In the genomic region with DNA sequence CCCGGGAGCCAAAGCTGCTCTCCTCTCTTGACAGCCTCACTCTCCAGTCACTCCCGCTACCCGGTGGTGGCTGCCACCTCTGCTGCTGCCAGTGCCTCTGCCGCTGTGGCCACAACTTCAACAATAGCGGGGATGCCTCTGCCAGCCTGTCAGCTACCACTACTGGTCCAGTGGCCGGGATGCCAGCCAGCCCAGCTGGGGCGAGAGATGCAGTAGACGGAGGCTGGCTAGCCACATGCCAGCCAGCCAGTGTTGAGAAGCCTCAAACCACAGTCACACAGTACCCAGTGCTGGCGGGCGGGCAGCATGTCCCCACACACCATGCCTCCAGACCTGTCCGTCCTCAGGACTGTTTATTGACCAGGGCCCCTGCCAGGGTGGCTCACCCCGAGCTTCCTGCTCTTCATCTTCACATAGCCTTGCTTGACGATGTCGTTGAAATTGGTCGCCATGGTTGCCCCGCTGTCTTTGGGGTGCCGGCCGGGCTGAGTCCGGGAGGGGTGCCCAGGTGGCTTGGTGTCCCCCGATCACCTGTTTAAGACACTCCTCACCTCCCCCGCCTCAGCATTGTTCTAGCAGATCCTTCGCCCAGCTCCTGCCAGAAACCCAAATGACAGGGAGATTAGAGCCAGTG, we compare ENCODE assay signal across 8 mouse cellular contexts. TPM values are rescaled to one million over a fixed set of nuclear protein-coding genes. Genes with fewer than 3 reads are reported as not detected.
DNase-seq lines count a peak whose midpoint lies in the region; ATAC-seq and TF ChIP-seq lines count a peak whose summit lies in the region.

No protein-coding gene starts in this region.

- intact Hi-C loops in heart, postnatal 10 days (cut with DNase I) = no loop called here
- intact Hi-C loops in left cerebral cortex, adult 2 months (cut with DNase I) = loop anchor here (5.0 kb wide), 1 partner anchor 212 kb away; a partner anchor contains a TSS

- no peaks in the 10 kb centered on the region for H3K9me3 ChIP-seq in kidney, embryonic 15.5 days (replicated peaks)
- H3K9me3 ChIP-seq in megakaryocyte, embryonic 14.5 days = no peaks in the 10 kb centered on the region

- DNase-seq in kidney, adult 11 months = no peak
- DNase-seq in cerebellum, postnatal 36 days = peak; percentile 40 to 44
- DNase-seq in heart, postnatal 10 days = peak; percentile 39 to 58
- peak; percentile 58 to 67 for DNase-seq in left cerebral cortex, adult 2 months (ENCODE audit: extremely low spot score in 1 of 2, low spot score in 2 of 2)
- peak; percentile 74 for DNase-seq in right cerebral cortex, postnatal 4 days
- DNase-seq in thymus, postnatal 25 days = no peak

- peak overlapping the region; percentile 52 for H3K4me3 ChIP-seq in kidney, embryonic 15.5 days (replicated peaks)
- peak overlapping the region; percentile 53 for H3K4me3 ChIP-seq in left cerebral cortex, adult 2 months
- peak overlapping the region; percentile 76 for H3K4me3 ChIP-seq in megakaryocyte, embryonic 14.5 days (replicated peaks)

- H3K9ac ChIP-seq in kidney, embryonic 15.5 days = peak overlapping the region; percentile 50

- H3K27ac ChIP-seq in kidney, embryonic 15.5 days = peak overlapping the region; percentile 78
- H3K27ac ChIP-seq in left cerebral cortex, adult 2 months = peak overlapping the region; percentile 79

- TF ChIP-seq CTCF in left cerebral cortex, adult 2 months (IDR thresholded peaks at IDR 0.05) = no peak

- H3K4me1 ChIP-seq in kidney, embryonic 15.5 days = peaks cover 62% of the 10 kb centered on the region
- peaks cover 38% of the 10 kb centered on the region for H3K4me1 ChIP-seq in megakaryocyte, embryonic 14.5 days

- H3K27me3 ChIP-seq in kidney, embryonic 15.5 days = peaks cover 8% of the 10 kb centered on the region
- H3K27me3 ChIP-seq in megakaryocyte, embryonic 14.5 days (replicated peaks) = peaks cover 81% of the 10 kb centered on the region

- 4% methylated on average over 22 of the region's 22 CpGs for WGBS in kidney, embryonic 15.5 days

- peaks cover 29% of the 10 kb centered on the region for H3K36me3 ChIP-seq in kidney, embryonic 15.5 days
- H3K36me3 ChIP-seq in megakaryocyte, embryonic 14.5 days (replicated peaks; ENCODE audit: low read length) = peaks cover 18% of the 10 kb centered on the region

- ATAC-seq in kidney, embryonic 15.5 days (replicated peaks; ENCODE audit: low FRiP score) = peak; percentile 14; the same call in 1 of the 2 replicates

- peak overlapping the region; percentile 92 for H3K4me2 ChIP-seq in kidney, embryonic 15.5 days

RNA-seq across cellular contexts. Expression of a gene that starts 5.5 kb away (rescaled TPM):
- 27.0 and 32.8 TPM in 2 replicates for polyA plus RNA-seq in kidney, embryonic 15.5 days (2015; fragmentation: Nextera tagmentation; extraction: Ambion mirVana)
- 10 to 100 TPM; 34.2 to 44.2 TPM for total RNA-seq in heart, postnatal 10 days (2021)
- total RNA-seq in left cerebral cortex, adult 2 months (2021) = 10 to 100 TPM; 17.6 to 19.2 TPM
- 0.81 and 1.1 TPM in 2 replicates for polyA plus RNA-seq in megakaryocyte, embryonic 14.5 days (2012; ENCODE audit: insufficient read depth, low replicate concordance)

RNA-seq across cellular contexts. Expression of a gene that starts 13.3 kb away (rescaled TPM):
- polyA plus RNA-seq in kidney, embryonic 15.5 days (2015; fragmentation: Nextera tagmentation; extraction: Ambion mirVana) = 155 and 157 TPM in 2 replicates
- 10 to 100 TPM; 61.5 to 63.6 TPM for total RNA-seq in heart, postnatal 10 days (2021)
- total RNA-seq in left cerebral cortex, adult 2 months (2021) = 10 to 100 TPM; 72.1 to 79.8 TPM
- 15.3 and 21.3 TPM in 2 replicates for polyA plus RNA-seq in megakaryocyte, embryonic 14.5 days (2012; ENCODE audit: insufficient read depth, low replicate concordance)

RNA-seq across cellular contexts. Expression of a gene that starts 32.4 kb away (rescaled TPM):
- 115 and 126 TPM in 2 replicates for polyA plus RNA-seq in kidney, embryonic 15.5 days (2015; fragmentation: Nextera tagmentation; extraction: Ambion mirVana)
- 10 to 100 TPM; 74.8 to 87.7 TPM for total RNA-seq in heart, postnatal 10 days (2021)
- total RNA-seq in left cerebral cortex, adult 2 months (2021) = 10 to 100 TPM; 71.4 to 76.8 TPM
- 404 and 666 TPM in 2 replicates for polyA plus RNA-seq in megakaryocyte, embryonic 14.5 days (2012; ENCODE audit: insufficient read depth, low replicate concordance)

RNA-seq across cellular contexts. Expression of a gene that starts 32.5 kb away (rescaled TPM):
- polyA plus RNA-seq in kidney, embryonic 15.5 days (2015; fragmentation: Nextera tagmentation; extraction: Ambion mirVana) = 81.0 and 83.6 TPM in 2 replicates
- 100 to 1,000 TPM; 332 to 338 TPM for total RNA-seq in heart, postnatal 10 days (2021)
- total RNA-seq in left cerebral cortex, adult 2 months (2021) = 10 to 100 TPM; 84.5 to 89.1 TPM
- 62.7 and 175 TPM in 2 replicates for polyA plus RNA-seq in megakaryocyte, embryonic 14.5 days (2012; ENCODE audit: insufficient read depth, low replicate concordance)

RNA-seq across cellular contexts. Expression of a gene that starts 47.3 kb away (rescaled TPM):
- polyA plus RNA-seq in kidney, embryonic 15.5 days (2015; fragmentation: Nextera tagmentation; extraction: Ambion mirVana) = 21.6 and 24.1 TPM in 2 replicates
- 10 to 100 TPM; 15.3 to 16.0 TPM for total RNA-seq in heart, postnatal 10 days (2021)
- 1 to 10 TPM; 1.6 to 2.0 TPM for total RNA-seq in left cerebral cortex, adult 2 months (2021)
- 0.73 and 1.4 TPM in 2 replicates for polyA plus RNA-seq in megakaryocyte, embryonic 14.5 days (2012; ENCODE audit: insufficient read depth, low replicate concordance)

Comparison
In these comparisons a context has a peak if more than half of its experiments do, and no peak if none do; other contexts are left out.
1. DNase-seq: peak in cerebellum, postnatal 36 days (2 of 2), heart, postnatal 10 days (2 of 2), left cerebral cortex, adult 2 months (2 of 2) and right cerebral cortex, postnatal 4 days (single experiment); none in kidney, adult 11 months (single experiment) and thymus, postnatal 25 days (single experiment).
2. Peak in every context shown above with its lines, with median percentiles within 50 percentile points of each other: H3K4me3 ChIP-seq.